Mouse (Mus musculus) neural tube, embryonic 15.5 days (tissue): Measurements from ENCODE around the gene Mlec. TPM values are rescaled to one million over a fixed set of nuclear protein-coding genes. Genes with fewer than 3 reads are reported as not detected.
A peak's percentile ranks its signal among the peaks of the same experiment; 100 is the strongest.
"Not testable (repeated sequence)": the region's sequence is repeated elsewhere in the genome, so short reads cannot be mapped to it uniquely, and the experiment has no call there.

Experiments used
- ATAC-seq: fragments of 200-750 bp; cut with Nextera tagmentation; 2 replicates; pipeline ENCODE4 v1.8.0; 2017; ENCODE audit warnings: mild to moderate bottlenecking, moderate TSS enrichment, moderate library complexity; ENCODE audit not compliant: low FRiP score
- H3K27ac ChIP-seq: fragments of 300-500 bp; sonication (generic); replicated peaks from 2 replicates; pipeline ENCODE4 v1.5.1; 2015; ENCODE audit warnings: mild to moderate bottlenecking, inconsistent platforms
- H3K27me3 ChIP-seq: fragments of 300-500 bp; sonication (generic); replicated peaks from 2 replicates; pipeline ENCODE4 v1.6.1; 2015; ENCODE audit warnings: inconsistent platforms
- H3K36me3 ChIP-seq: fragments of 300-500 bp; sonication (generic); 2 replicates; pipeline ENCODE4 v1.6.1; 2015; ENCODE audit warnings: inconsistent platforms
- H3K4me1 ChIP-seq: fragments of 300-500 bp; sonication (generic); 2 replicates; pipeline ENCODE4 v1.6.1; 2015; ENCODE audit warnings: inconsistent platforms
- H3K4me2 ChIP-seq: fragments of 300-500 bp; sonication (generic); 2 replicates; pipeline ENCODE4 v1.6.1; 2015; ENCODE audit warnings: inconsistent platforms, mild to moderate bottlenecking, moderate library complexity
- H3K4me3 ChIP-seq: fragments of 300-500 bp; sonication (generic); replicated peaks from 2 replicates; pipeline ENCODE4 v1.5.1; 2015; ENCODE audit warnings: mild to moderate bottlenecking, inconsistent platforms
- H3K9ac ChIP-seq: fragments of 300-500 bp; sonication (generic); replicated peaks from 2 replicates; pipeline ENCODE4 v1.6.1; 2015; ENCODE audit warnings: mild to moderate bottlenecking, inconsistent platforms
- H3K9me3 ChIP-seq: fragments of 300-500 bp; sonication (generic); replicated peaks from 2 replicates; pipeline ENCODE4 v1.6.1; 2016; ENCODE audit warnings: inconsistent platforms
- WGBS: fragments of 180-500 bp; shearing (Covaris S2); methylation state at CpG from one replicate; pipeline ENCODE4 v1.1.7; 2015; ENCODE audit warnings: mixed read lengths; 5-methylcytosine and 5-hydroxymethylcytosine counted together
- polyA plus RNA-seq: library from polyadenylated mRNA; unstranded; fragments of >200 nt; fragmentation: Nextera tagmentation; extraction: Ambion mirVana; gene quantifications from 2 replicates; pipeline ENCODE4 v1.2.1, GENCODE M21; 2015

Mlec gene
- polyA plus RNA-seq, 1 experiment from 2014 or later, result 34.3 TPM

- no peaks in the 10 kb centered on the region for H3K36me3 ChIP-seq
- peak overlapping the region; percentile 58 for H3K4me3 ChIP-seq
- ATAC-seq, result no peak
- no peaks in the 10 kb centered on the region for H3K27me3 ChIP-seq
- peaks cover 46% of the 10 kb centered on the region for H3K4me1 ChIP-seq
- H3K27ac ChIP-seq, result peak overlapping the region; percentile 100
- peak overlapping the region; percentile 84 for H3K9ac ChIP-seq
- no peaks in the 10 kb centered on the region for H3K9me3 ChIP-seq
- peak overlapping the region; percentile 94 for H3K4me2 ChIP-seq
- 28% methylated on average over 12 of the region's 12 CpGs for WGBS
Observed at GRCm38 (mm10) chr5:115159165-115159564, 1.2 kb upstream of the Mlec start.

- H3K36me3 ChIP-seq, result no peaks in the 10 kb centered on the region
- H3K4me3 ChIP-seq, result peak overlapping the region; percentile 58
- ATAC-seq, result no peak
- peak overlapping the region; percentile 69 for H3K9ac ChIP-seq
- H3K9me3 ChIP-seq, result no peaks in the 10 kb centered on the region
- H3K27me3 ChIP-seq, result no peaks in the 10 kb centered on the region
- peak overlapping the region; percentile 100; the same call in 1 of the 2 replicates for H3K27ac ChIP-seq
- peak overlapping the region; percentile 94 for H3K4me2 ChIP-seq
- H3K4me1 ChIP-seq, result peaks cover 61% of the 10 kb centered on the region
- 2% methylated on average over 26 of the region's 26 CpGs for WGBS
Observed at GRCm38 (mm10) chr5:115156933-115157589, 918 bp downstream of the Mlec start.

- Histone ChIP-seq H3K27me3 (no peaks in the 10 kb centered on the region), H3K4me3 (peak overlapping the region; percentile 58), H3K9ac (peak overlapping the region; percentile 69), H3K4me1 (peaks cover 60% of the 10 kb centered on the region), H3K27ac (no peak overlapping the region), H3K4me2 (peak overlapping the region; percentile 94), H3K9me3 (no peaks in the 10 kb centered on the region), H3K36me3 (no peaks in the 10 kb centered on the region)
- no peak for ATAC-seq
- 64% methylated on average over 7 of the region's 7 CpGs for WGBS
Observed at GRCm38 (mm10) chr5:115156401-115156800, 1.6 kb downstream of the Mlec start.

- Histone ChIP-seq H3K4me3 (peak overlapping the region; percentile 58), H3K9ac (peak overlapping the region; percentile 69), H3K4me1 (peaks cover 58% of the 10 kb centered on the region), H3K27ac (no peak overlapping the region), H3K27me3 (no peaks in the 10 kb centered on the region), H3K36me3 (peaks cover 3% of the 10 kb centered on the region), H3K9me3 (no peaks in the 10 kb centered on the region), H3K4me2 (peak overlapping the region; percentile 94)
- 36% methylated on average over 5 of the region's 5 CpGs for WGBS
- no peak for ATAC-seq
Observed at GRCm38 (mm10) chr5:115155831-115156230, 2.1 kb downstream of the Mlec start.

- no peaks in the 10 kb centered on the region for H3K27me3 ChIP-seq
- H3K36me3 ChIP-seq, result peaks cover 10% of the 10 kb centered on the region
- no peak for ATAC-seq
- H3K9ac ChIP-seq, result peak overlapping the region; percentile 33; the same call in 1 of the 2 replicates
- H3K4me3 ChIP-seq, result 0 out of 2 replicates have a peak overlapping the region, but pooled peaks have one; percentile 4
- WGBS, result 71% methylated on average over 13 of the region's 13 CpGs
- H3K27ac ChIP-seq, result no peak overlapping the region
- peaks cover 58% of the 10 kb centered on the region for H3K4me1 ChIP-seq
- peak overlapping the region; percentile 94 for H3K4me2 ChIP-seq
- H3K9me3 ChIP-seq, result no peaks in the 10 kb centered on the region
Observed at GRCm38 (mm10) chr5:115155156-115155631, 2.8 kb downstream of the Mlec start.

GRCm38 (mm10) chr5:115152132-115152956 lies 5.6 kb downstream of the Mlec start:
- H3K4me1 ChIP-seq, result peaks cover 46% of the 10 kb centered on the region
- no peaks in the 10 kb centered on the region for H3K27me3 ChIP-seq
- ATAC-seq, result no peak
- H3K9me3 ChIP-seq, result no peaks in the 10 kb centered on the region
- H3K4me2 ChIP-seq, result no peak overlapping the region
- no peak overlapping the region for H3K4me3 ChIP-seq
- peaks cover 36% of the 10 kb centered on the region for H3K36me3 ChIP-seq
- 66% methylated on average over 8 of the region's 8 CpGs for WGBS
- H3K27ac ChIP-seq, result no peak overlapping the region
- H3K9ac ChIP-seq, result no peak overlapping the region

GRCm38 (mm10) chr5:115151457-115151856 lies 6.5 kb downstream of the Mlec start:
- H3K9ac ChIP-seq, result no peak overlapping the region
- no peak overlapping the region for H3K4me3 ChIP-seq
- H3K4me1 ChIP-seq, result peaks cover 37% of the 10 kb centered on the region
- no peaks in the 10 kb centered on the region for H3K27me3 ChIP-seq
- 88% methylated on average over 13 of the region's 13 CpGs for WGBS
- no peak overlapping the region for H3K27ac ChIP-seq
- H3K4me2 ChIP-seq, result no peak overlapping the region
- ATAC-seq, result no peak
- H3K36me3 ChIP-seq, result peaks cover 45% of the 10 kb centered on the region
- H3K9me3 ChIP-seq, result no peaks in the 10 kb centered on the region

GRCm38 (mm10) chr5:115150991-115151390 lies 7.0 kb downstream of the Mlec start:
- WGBS, result 83% methylated on average over 5 of the region's 5 CpGs
- no peaks in the 10 kb centered on the region for H3K27me3 ChIP-seq
- H3K27ac ChIP-seq, result no peak overlapping the region
- ATAC-seq, result no peak
- no peak overlapping the region for H3K9ac ChIP-seq
- H3K4me1 ChIP-seq, result peaks cover 33% of the 10 kb centered on the region
- no peaks in the 10 kb centered on the region for H3K9me3 ChIP-seq
- peaks cover 50% of the 10 kb centered on the region for H3K36me3 ChIP-seq
- no peak overlapping the region for H3K4me3 ChIP-seq
- H3K4me2 ChIP-seq, result no peak overlapping the region

- peaks cover 58% of the 10 kb centered on the region for H3K36me3 ChIP-seq
- WGBS, result 96% methylated on average over 14 of the region's 14 CpGs
- H3K4me1 ChIP-seq, result peaks cover 22% of the 10 kb centered on the region
- H3K27ac ChIP-seq, result no peak overlapping the region
- no peaks in the 10 kb centered on the region for H3K27me3 ChIP-seq
- H3K4me3 ChIP-seq, result no peak overlapping the region
- H3K9ac ChIP-seq, result no peak overlapping the region
- no peak overlapping the region for H3K4me2 ChIP-seq
- no peaks in the 10 kb centered on the region for H3K9me3 ChIP-seq
- no peak for ATAC-seq
Observed at GRCm38 (mm10) chr5:115149675-115150459, 8.1 kb downstream of the Mlec start.

- Histone ChIP-seq H3K4me1 (peaks cover 12% of the 10 kb centered on the region), H3K36me3 (peaks cover 65% of the 10 kb centered on the region)
- H3K27ac ChIP-seq, H3K9ac ChIP-seq, H3K4me2 ChIP-seq, ATAC-seq, H3K9me3 ChIP-seq, H3K4me3 ChIP-seq, H3K27me3 ChIP-seq: not testable (repeated sequence)
- no CpG with 5 or more reads among the region's 1 CpGs for WGBS
Observed at GRCm38 (mm10) chr5:115148872-115149271, 9.1 kb downstream of the Mlec start.

GRCm38 (mm10) chr5:115148378-115148777 lies 9.6 kb downstream of the Mlec start:
- Histone ChIP-seq H3K27ac (no peak overlapping the region), H3K9ac (no peak overlapping the region), H3K9me3 (no peaks in the 10 kb centered on the region), H3K4me3 (no peak overlapping the region), H3K27me3 (no peaks in the 10 kb centered on the region), H3K4me2 (no peak overlapping the region), H3K36me3 (peaks cover 68% of the 10 kb centered on the region), H3K4me1 (peaks cover 10% of the 10 kb centered on the region)
- no peak for ATAC-seq
- WGBS, result 96% methylated on average over 8 of the region's 8 CpGs
